Mouse (Mus musculus) CD4-positive helper T cell, adult 2 months (primary cell): ENCODE results near the gene Rangap1.
A peak's percentile ranks its signal among the peaks of the same experiment; 100 is the strongest.

Experiments
- DNase-seq: peaks from one replicate; pipeline ENCODE4 v3.0.0-alpha.2; 2012; ENCODE audit warnings: low read depth, missing footprints, low spot score

Gene Rangap1

GRCm38 (mm10) chr15:81744992-81745600 lies at the start of gene Rangap1, which contains the start of gene Zc3h7b:
TSS of gene Rangap1 (minus strand) at chr15:81745530.
TSS of gene Zc3h7b (plus strand) at chr15:81745057.
- peak; percentile 68 for DNase-seq

- DNase-seq, result no peak
Measured at GRCm38 (mm10) chr15:81792444-81792843, 47.1 kb upstream of the Rangap1 start.

GRCm38 (mm10) chr15:81787525-81787924 lies 42.2 kb upstream of the Rangap1 start:
- no peak for DNase-seq

GRCm38 (mm10) chr15:81785701-81786100 lies 40.4 kb upstream of the Rangap1 start:
- no peak for DNase-seq

- no peak for DNase-seq
Measured at GRCm38 (mm10) chr15:81784762-81785161, 39.4 kb upstream of the Rangap1 start.

GRCm38 (mm10) chr15:81781816-81782215 lies 36.5 kb upstream of the Rangap1 start:
- DNase-seq, result no peak

GRCm38 (mm10) chr15:81776631-81777422 lies 31.5 kb upstream of the Rangap1 start:
- DNase-seq, result no peak

- no peak for DNase-seq
Measured at GRCm38 (mm10) chr15:81774505-81775171, 29.3 kb upstream of the Rangap1 start.

GRCm38 (mm10) chr15:81772431-81773120 lies 27.2 kb upstream of the Rangap1 start:
- no peak for DNase-seq

GRCm38 (mm10) chr15:81769037-81769436 lies 23.7 kb upstream of the Rangap1 start:
- no peak for DNase-seq

- no peak for DNase-seq
Measured at GRCm38 (mm10) chr15:81766439-81766838, 21.1 kb upstream of the Rangap1 start.

GRCm38 (mm10) chr15:81765651-81766050 lies 20.3 kb upstream of the Rangap1 start:
- no peak for DNase-seq

- no peak for DNase-seq
Measured at GRCm38 (mm10) chr15:81764573-81764972, 19.2 kb upstream of the Rangap1 start.

- no peak for DNase-seq
Measured at GRCm38 (mm10) chr15:81761959-81762358, 16.6 kb upstream of the Rangap1 start.

GRCm38 (mm10) chr15:81761381-81761780 lies 16.1 kb upstream of the Rangap1 start:
- no peak for DNase-seq

GRCm38 (mm10) chr15:81760361-81761079 lies 15.2 kb upstream of the Rangap1 start:
- no peak for DNase-seq

- DNase-seq, result no peak
Measured at GRCm38 (mm10) chr15:81759542-81759941, 14.2 kb upstream of the Rangap1 start.

- DNase-seq, result no peak
Measured at GRCm38 (mm10) chr15:81758701-81759100, 13.4 kb upstream of the Rangap1 start.

GRCm38 (mm10) chr15:81753669-81754068 lies 8.3 kb upstream of the Rangap1 start:
- no peak for DNase-seq

- DNase-seq, result no peak
Measured at GRCm38 (mm10) chr15:81749742-81750141, 4.4 kb upstream of the Rangap1 start.

- peak; percentile 62 for DNase-seq
Measured at GRCm38 (mm10) chr15:81745601-81746114, 328 bp upstream of the Rangap1 start.
